Mouse (Mus musculus) layer of hippocampus, adult 8-10 months (tissue): Measurements from ENCODE around the gene Pou2f3. TPM values are rescaled to one million over a fixed set of nuclear protein-coding genes. Genes with fewer than 3 reads are reported as not detected.
"Not testable (repeated sequence)": the region's sequence is repeated elsewhere in the genome, so short reads cannot be mapped to it uniquely, and the experiment has no call there.

Experiments
- DNase-seq, 2 experiments: peaks; one replicate each; pipeline ENCODE4 v3.0.0; 2022; ENCODE audit warnings: low spot score in 2 of 2
- total RNA-seq, 4 experiments: library from RNA; stranded (reverse); gene quantifications; 2 replicates each; pipeline ENCODE4 v1.2.4; 2022

Gene Pou2f3
- total RNA-seq, 4 experiments from 2014 or later = 0.34 TPM; not detected in 3

DNA sequence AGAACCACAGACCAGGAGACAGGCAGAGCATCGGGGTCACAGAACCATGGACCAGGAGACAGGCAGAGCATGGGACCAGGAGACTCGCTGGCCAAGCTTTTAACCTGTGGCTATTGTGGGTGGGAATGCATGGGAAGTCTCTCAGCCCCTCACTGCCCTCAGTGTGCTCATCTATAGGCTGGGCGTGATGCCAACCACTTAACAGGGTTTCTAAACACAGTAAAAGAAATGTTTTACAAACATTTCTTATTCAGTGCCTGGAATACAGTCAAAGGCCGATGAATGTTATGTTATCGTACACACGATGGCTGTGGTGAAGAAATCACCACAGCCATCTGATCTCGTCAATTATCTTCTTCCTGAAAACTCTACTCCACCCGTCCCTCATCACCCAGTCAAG lies 43.1 kb downstream of the Pou2f3 start:
- DNase-seq = no peak

- DNase-seq = no peak
These were observed 43.8 kb downstream of the Pou2f3 start for GRCm38 (mm10) chr9:43166346-43166745.

- no peak for DNase-seq
These were observed 54.2 kb downstream of the Pou2f3 start for GRCm38 (mm10) chr9:43155960-43156359.

- no peak for DNase-seq
These were observed 58.4 kb downstream of the Pou2f3 start for GRCm38 (mm10) chr9:43151779-43152178.

- DNase-seq = no peak
These were observed 59.2 kb downstream of the Pou2f3 start for GRCm38 (mm10) chr9:43150957-43151356.

- peak in 1 of 2 experiments; percentile 65 for DNase-seq
These were observed 60.1 kb downstream of the Pou2f3 start for GRCm38 (mm10) chr9:43150075-43150474.

- peak; percentile 42 to 48 for DNase-seq
These were observed 60.7 kb downstream of the Pou2f3 start for GRCm38 (mm10) chr9:43149498-43149897.

DNA sequence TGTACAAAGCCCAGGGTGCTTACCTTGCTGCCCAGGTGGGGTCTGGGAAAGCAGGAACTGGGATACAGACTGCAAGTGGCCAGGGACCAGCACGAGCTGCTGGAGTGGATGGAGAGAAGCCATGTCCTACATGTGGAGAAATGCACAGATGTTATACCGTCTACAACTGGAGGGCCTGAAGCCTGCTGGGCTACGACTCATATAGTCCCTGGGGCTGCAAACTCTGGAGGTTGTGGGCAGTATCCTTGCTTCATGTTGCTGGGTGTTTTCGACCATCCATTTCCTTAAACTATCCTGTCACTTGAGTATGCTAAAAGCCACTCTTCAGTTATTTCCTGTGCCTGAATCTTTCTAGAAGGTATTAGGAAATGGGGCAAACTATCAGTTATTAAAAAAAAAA lies 65.0 kb downstream of the Pou2f3 start:
- DNase-seq = no peak

DNA sequence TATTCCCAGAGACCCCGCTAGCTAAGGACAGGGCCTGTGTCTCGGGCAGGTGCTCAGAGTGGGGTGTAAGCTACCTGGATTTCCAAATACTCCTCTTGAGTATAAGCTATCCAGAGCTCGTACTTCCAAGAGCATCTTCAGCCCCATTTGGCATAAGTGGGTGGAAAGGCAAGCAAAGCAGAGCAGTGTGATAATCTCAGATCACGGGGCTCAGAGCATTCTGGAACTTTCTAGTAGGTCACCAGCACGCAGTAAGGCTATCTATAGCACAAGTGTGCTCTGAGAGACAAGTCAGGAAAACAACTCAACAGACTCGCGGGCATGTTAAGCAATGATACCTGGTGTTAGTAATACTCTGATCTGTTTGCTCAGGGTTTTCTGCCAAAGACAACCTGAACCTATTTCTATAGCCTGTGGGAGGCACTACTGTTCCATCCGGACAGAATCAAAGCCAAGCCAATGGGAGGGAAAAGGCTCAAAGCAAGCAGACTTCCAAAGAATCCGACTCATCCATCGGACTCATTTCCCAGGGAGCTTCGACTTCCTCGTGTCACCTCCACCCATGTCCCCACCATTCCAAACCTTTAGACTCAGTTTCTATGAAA lies 65.9 kb downstream of the Pou2f3 start:
- no peak for DNase-seq

- peak in 1 of 2 experiments; percentile 78 for DNase-seq
These were observed 68.3 kb downstream of the Pou2f3 start for GRCm38 (mm10) chr9:43141839-43142238.

DNA sequence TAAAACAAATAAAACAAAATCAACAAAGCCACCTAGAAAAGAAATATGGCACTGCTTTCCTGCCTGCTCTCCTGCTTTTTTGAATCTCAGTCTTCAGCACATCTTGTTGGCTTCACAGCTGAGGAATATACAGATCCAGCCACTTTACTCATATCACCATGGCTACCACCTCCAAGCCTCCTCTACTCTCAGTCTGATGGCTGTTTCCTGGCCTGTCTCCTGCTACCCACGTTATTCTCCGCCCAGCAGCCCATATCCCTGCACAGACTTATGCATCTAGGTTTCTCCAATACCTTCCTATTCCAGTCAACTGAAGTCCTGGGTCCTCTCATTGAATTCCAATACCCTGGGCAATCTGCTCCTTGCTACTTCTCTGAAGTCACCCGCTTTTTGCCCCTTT lies 76.6 kb downstream of the Pou2f3 start:
- DNase-seq = peak; percentile 58 to 61

- DNase-seq = no peak
These were observed 77.8 kb downstream of the Pou2f3 start for GRCm38 (mm10) chr9:43132380-43132779.

DNA sequence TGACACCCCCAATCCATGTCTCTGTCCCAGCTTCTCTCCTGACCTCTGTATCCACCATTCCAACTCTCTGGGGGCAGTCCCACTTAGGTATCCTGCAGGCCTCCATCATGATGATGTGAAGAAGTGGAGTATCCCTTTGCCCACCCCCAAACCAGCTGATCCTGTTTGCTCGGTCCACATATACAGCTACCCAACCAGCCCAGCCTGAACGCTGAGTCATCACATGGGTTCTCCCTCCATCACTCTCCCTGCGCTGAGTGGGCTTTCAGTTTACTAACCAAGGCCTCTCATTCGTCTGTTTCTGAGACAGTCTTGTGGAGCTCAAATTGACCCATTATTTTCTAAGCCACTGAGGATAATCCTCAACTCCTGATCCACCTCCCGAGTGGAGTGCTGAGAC lies 78.2 kb downstream of the Pou2f3 start:
- DNase-seq = no peak

- no peak for DNase-seq
These were observed 79.5 kb downstream of the Pou2f3 start for GRCm38 (mm10) chr9:43130684-43131083.

DNA sequence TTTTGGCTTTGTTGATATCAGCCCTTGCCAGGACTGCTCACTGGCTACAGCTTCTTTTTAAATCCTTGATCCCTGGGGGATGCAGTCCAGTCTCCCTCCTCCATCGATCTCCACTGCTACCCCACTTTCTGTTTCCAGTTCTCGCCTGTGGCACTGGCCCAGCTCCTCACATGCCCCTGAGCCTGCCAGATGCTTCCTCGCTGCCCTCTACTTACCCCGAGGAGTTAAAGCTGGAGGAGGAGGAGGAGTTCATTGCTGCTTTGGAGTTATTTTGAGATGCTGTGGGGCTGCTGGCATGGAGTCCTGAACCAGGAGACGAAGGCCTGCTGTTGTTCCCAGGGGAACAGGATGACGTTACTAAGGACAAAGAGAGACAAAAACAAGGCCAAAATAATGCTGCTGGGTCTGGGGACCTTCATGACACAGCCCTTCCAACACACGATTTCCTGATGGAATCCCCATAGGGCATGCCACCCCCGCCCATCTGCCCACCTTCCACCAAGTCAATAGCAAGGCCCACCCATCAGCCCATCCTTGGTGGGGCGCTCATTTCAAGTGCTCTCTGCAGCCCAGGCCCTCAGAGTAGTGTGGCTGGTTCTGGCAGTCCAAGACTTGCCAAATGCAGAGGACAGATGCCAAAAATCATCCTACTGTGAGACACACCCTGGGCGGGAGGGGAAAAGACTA lies 82.9 kb downstream of the Pou2f3 start:
- DNase-seq = peak; percentile 50 to 54

- no peak for DNase-seq
These were observed 87.8 kb downstream of the Pou2f3 start for GRCm38 (mm10) chr9:43122379-43122778.

GRCm38 (mm10) chr9:43121948-43122347 lies 88.2 kb downstream of the Pou2f3 start:
- not testable (repeated sequence) for DNase-seq

- DNase-seq = no peak
These were observed 93.2 kb downstream of the Pou2f3 start for GRCm38 (mm10) chr9:43116997-43117336.

GRCm38 (mm10) chr9:43116134-43116996 lies 93.8 kb downstream of the Pou2f3 start, which contains the start of gene Tmem136:
Gene Tmem136, minus strand, starts transcription at chr9:43116570.
- peak; percentile 48 to 57 for DNase-seq

- DNase-seq = peak in 1 of 2 experiments; percentile 59
These were observed 94.6 kb downstream of the Pou2f3 start for GRCm38 (mm10) chr9:43115431-43116133.

DNA sequence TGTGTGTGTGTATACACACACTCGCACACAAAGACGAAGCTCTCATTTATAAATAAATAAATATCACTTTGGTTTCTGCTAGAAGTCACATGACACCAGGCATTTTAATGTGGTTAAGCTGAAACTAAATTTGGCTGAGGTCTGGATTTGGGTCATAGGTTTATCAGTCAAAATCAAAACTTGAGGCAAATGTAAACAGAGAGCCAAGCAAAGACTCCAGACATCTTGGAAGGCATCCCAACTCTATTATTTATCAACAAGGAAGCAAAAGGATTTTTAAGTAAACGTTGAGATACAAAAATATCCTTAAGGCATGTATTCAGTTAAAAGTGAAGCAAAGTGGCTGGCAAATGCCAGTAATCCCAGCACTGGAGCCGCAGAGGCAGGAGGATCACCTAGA lies 95.3 kb downstream of the Pou2f3 start:
- no peak for DNase-seq
